Comparison of ENCODE assay signal across 8 mouse cellular contexts in genomic region chr11:121451216-121451726, GRCm38 (mm10). TPM values are rescaled to one million over a fixed set of nuclear protein-coding genes. Genes with fewer than 3 reads are reported as not detected.
DNase-seq lines count a peak whose midpoint lies in the region; ATAC-seq lines count a peak whose summit lies in the region.

No protein-coding gene starts in this region.

- H3K9me3 ChIP-seq in megakaryocyte, embryonic 14.5 days = no peaks in the 10 kb centered on the region
- H3K9me3 ChIP-seq in limb, embryonic 10.5 days (replicated peaks) = no peaks in the 10 kb centered on the region
- H3K9me3 ChIP-seq in stomach, embryonic 14.5 days (ENCODE audit: control insufficient read depth, low read depth, low read length) = no peaks in the 10 kb centered on the region

- H3K4me3 ChIP-seq in megakaryocyte, embryonic 14.5 days (replicated peaks) = peak overlapping the region; percentile 97
- H3K4me3 ChIP-seq in limb, embryonic 10.5 days = peak overlapping the region; percentile 89
- H3K4me3 ChIP-seq in stomach, embryonic 14.5 days (ENCODE audit: low read depth, low read length) = peak overlapping the region; percentile 85

- H3K4me2 ChIP-seq in stomach, embryonic 14.5 days (replicated peaks; ENCODE audit: low read depth, low read length) = peak overlapping the region; percentile 61

- no peak overlapping the region for H3K9ac ChIP-seq in stomach, embryonic 14.5 days (replicated peaks; ENCODE audit: low read depth, low read length)

- peaks cover 16% of the 10 kb centered on the region for H3K36me3 ChIP-seq in megakaryocyte, embryonic 14.5 days (replicated peaks; ENCODE audit: low read length)
- H3K36me3 ChIP-seq in limb, embryonic 10.5 days = peaks cover 10% of the 10 kb centered on the region
- no peaks in the 10 kb centered on the region; the same call in 1 of the 2 replicates for H3K36me3 ChIP-seq in stomach, embryonic 14.5 days (ENCODE audit: control insufficient read depth, insufficient read depth, low read length)

- peaks cover 48% of the 10 kb centered on the region for H3K4me1 ChIP-seq in megakaryocyte, embryonic 14.5 days
- H3K4me1 ChIP-seq in limb, embryonic 10.5 days = peaks cover 16% of the 10 kb centered on the region
- peaks cover 3% of the 10 kb centered on the region for H3K4me1 ChIP-seq in stomach, embryonic 14.5 days (ENCODE audit: control insufficient read depth, insufficient read depth, low read length)

- H3K27me3 ChIP-seq in megakaryocyte, embryonic 14.5 days (replicated peaks) = no peaks in the 10 kb centered on the region
- H3K27me3 ChIP-seq in limb, embryonic 10.5 days (ENCODE audit: low read depth, poor library complexity, severe bottlenecking) = 0 out of 2 replicates have a peak, but pooled peaks cover 6% of the 10 kb centered on the region
- no peaks in the 10 kb centered on the region for H3K27me3 ChIP-seq in stomach, embryonic 14.5 days (ENCODE audit: control insufficient read depth, insufficient read depth, low read length)

- WGBS in limb, embryonic 10.5 days = 21% methylated on average over 9 of the region's 9 CpGs
- 20% methylated on average over 9 of the region's 9 CpGs for WGBS in stomach, embryonic 14.5 days

- DNase-seq in cerebellum, adult 11 months = peak; percentile 34
- DNase-seq in cerebellum, adult 8-10 months = no peak
- no peak for DNase-seq in limb, embryonic 10.5 days (ENCODE audit: low spot score)
- DNase-seq in retina, postnatal 1 day = no peak
- no peak for DNase-seq in frontal cortex, postnatal 25 days (ENCODE audit: low spot score in 2 of 2)

- H3K27ac ChIP-seq in limb, embryonic 10.5 days = peak overlapping the region; percentile 84
- no peak overlapping the region for H3K27ac ChIP-seq in stomach, embryonic 14.5 days (ENCODE audit: low read length)

- ATAC-seq in megakaryocyte, adult 5-6 weeks (ENCODE audit: poor library complexity, severe bottlenecking) = no peak
- ATAC-seq in stomach, embryonic 14.5 days (ENCODE audit: insufficient number of reproducible peaks, insufficient read depth, low FRiP score, low read depth) = no peak

RNA-seq across cellular contexts. Expression of gene Tbcd, which starts 0.5 kb away (rescaled TPM):
- polyA plus RNA-seq in megakaryocyte, embryonic 14.5 days (2012; ENCODE audit: insufficient read depth, low replicate concordance) = 3.3 and 5.3 TPM in 2 replicates
- 28.1 and 28.7 TPM in 2 replicates for total RNA-seq in megakaryocyte, adult 5-6 weeks (2015)
- 34.9 and 43.7 TPM in 2 replicates for total RNA-seq in megakaryocyte, adult 5-6 weeks (2017)
- 47.8 and 54.9 TPM in 2 replicates for polyA plus RNA-seq in limb, embryonic 10.5 days (2016; fragmentation: Nextera tagmentation; extraction: Ambion mirVana)
- 32.0 and 33.2 TPM in 2 replicates for polyA plus RNA-seq in stomach, embryonic 14.5 days (2014; fragmentation: Nextera tagmentation; extraction: Ambion mirVana)

RNA-seq across cellular contexts. Expression of gene Fn3k, which starts 16.6 kb away (rescaled TPM):
- not detected in 2 replicates for polyA plus RNA-seq in megakaryocyte, embryonic 14.5 days (2012; ENCODE audit: insufficient read depth, low replicate concordance)
- 0.36 and 0.45 TPM in 2 replicates for total RNA-seq in megakaryocyte, adult 5-6 weeks (2015)
- 0.18 and 1.1 TPM in 2 replicates for total RNA-seq in megakaryocyte, adult 5-6 weeks (2017)
- polyA plus RNA-seq in limb, embryonic 10.5 days (2016; fragmentation: Nextera tagmentation; extraction: Ambion mirVana) = 0.04 and 0.23 TPM in 2 replicates
- polyA plus RNA-seq in stomach, embryonic 14.5 days (2014; fragmentation: Nextera tagmentation; extraction: Ambion mirVana) = 0.87 and 1.2 TPM in 2 replicates

RNA-seq across cellular contexts. Expression of gene Fn3krp, which starts 30.1 kb away (rescaled TPM):
- 0.48 TPM in 1 of 2 replicates, not detected in the other for polyA plus RNA-seq in megakaryocyte, embryonic 14.5 days (2012; ENCODE audit: insufficient read depth, low replicate concordance)
- total RNA-seq in megakaryocyte, adult 5-6 weeks (2015) = 5.1 and 5.7 TPM in 2 replicates
- total RNA-seq in megakaryocyte, adult 5-6 weeks (2017) = 9.6 and 10.0 TPM in 2 replicates
- 5.0 and 5.9 TPM in 2 replicates for polyA plus RNA-seq in limb, embryonic 10.5 days (2016; fragmentation: Nextera tagmentation; extraction: Ambion mirVana)
- 7.1 and 8.2 TPM in 2 replicates for polyA plus RNA-seq in stomach, embryonic 14.5 days (2014; fragmentation: Nextera tagmentation; extraction: Ambion mirVana)
